Mouse (Mus musculus): ENCODE data around the gene Pfn1. TPM values are rescaled to one million over a fixed set of nuclear protein-coding genes. Genes with fewer than 3 reads are reported as not detected.

Pfn1 gene
- total RNA-seq, 2 experiments from 2014 or later, result 200 to 529 TPM

- ATAC-seq (replicated peaks; ENCODE audit: low FRiP score, poor library complexity, severe bottlenecking), result no peak
These were observed 24.1 kb upstream of the Pfn1 start for GRCm38 (mm10) chr11:70678576-70678975.

- no peak for ATAC-seq (replicated peaks; ENCODE audit: low FRiP score, poor library complexity, severe bottlenecking)
These were observed 23.6 kb upstream of the Pfn1 start for GRCm38 (mm10) chr11:70678092-70678491.

- no peak for ATAC-seq (replicated peaks; ENCODE audit: low FRiP score, poor library complexity, severe bottlenecking)
These were observed 20.1 kb upstream of the Pfn1 start for GRCm38 (mm10) chr11:70674501-70674900.

- no peak for ATAC-seq (replicated peaks; ENCODE audit: low FRiP score, poor library complexity, severe bottlenecking)
These were observed 19.6 kb upstream of the Pfn1 start for GRCm38 (mm10) chr11:70674014-70674413.

- ATAC-seq (replicated peaks; ENCODE audit: low FRiP score, poor library complexity, severe bottlenecking), result no peak
These were observed 17.0 kb upstream of the Pfn1 start for GRCm38 (mm10) chr11:70671333-70672047.

- ATAC-seq (replicated peaks; ENCODE audit: low FRiP score, poor library complexity, severe bottlenecking), result no peak
These were observed 16.0 kb upstream of the Pfn1 start for GRCm38 (mm10) chr11:70670483-70670882.

- ATAC-seq (replicated peaks; ENCODE audit: low FRiP score, poor library complexity, severe bottlenecking), result peak; percentile 7
These were observed 15.3 kb upstream of the Pfn1 start for GRCm38 (mm10) chr11:70669582-70670345.

- peak; percentile 86 for ATAC-seq (replicated peaks; ENCODE audit: low FRiP score, poor library complexity, severe bottlenecking)
These were observed 14.5 kb upstream of the Pfn1 start, which contains the start of gene Spag7 for GRCm38 (mm10) chr11:70668771-70669505. Gene Spag7 (minus strand): TSS chr11:70669416.

GRCm38 (mm10) chr11:70668335-70668770 lies 13.9 kb upstream of the Pfn1 start:
- ATAC-seq (replicated peaks; ENCODE audit: low FRiP score, poor library complexity, severe bottlenecking), result peak; percentile 52

- ATAC-seq (replicated peaks; ENCODE audit: low FRiP score, poor library complexity, severe bottlenecking), result no peak
These were observed 13.1 kb upstream of the Pfn1 start for GRCm38 (mm10) chr11:70667271-70668150.

- no peak for ATAC-seq (replicated peaks; ENCODE audit: low FRiP score, poor library complexity, severe bottlenecking)
These were observed 12.2 kb upstream of the Pfn1 start for GRCm38 (mm10) chr11:70666687-70667086.

GRCm38 (mm10) chr11:70664741-70665140 lies 10.3 kb upstream of the Pfn1 start:
- no peak for ATAC-seq (replicated peaks; ENCODE audit: low FRiP score, poor library complexity, severe bottlenecking)

GRCm38 (mm10) chr11:70663957-70664356 lies 9.5 kb upstream of the Pfn1 start:
- ATAC-seq (replicated peaks; ENCODE audit: low FRiP score, poor library complexity, severe bottlenecking), result no peak

GRCm38 (mm10) chr11:70663101-70663500 lies 8.7 kb upstream of the Pfn1 start:
- ATAC-seq (replicated peaks; ENCODE audit: low FRiP score, poor library complexity, severe bottlenecking), result no peak

GRCm38 (mm10) chr11:70660571-70660970 lies 6.1 kb upstream of the Pfn1 start:
- ATAC-seq (replicated peaks; ENCODE audit: low FRiP score, poor library complexity, severe bottlenecking), result no peak

GRCm38 (mm10) chr11:70658942-70659341 lies 4.5 kb upstream of the Pfn1 start:
- no peak for ATAC-seq (replicated peaks; ENCODE audit: low FRiP score, poor library complexity, severe bottlenecking)

GRCm38 (mm10) chr11:70658521-70658920 lies 4.1 kb upstream of the Pfn1 start:
- no peak for ATAC-seq (replicated peaks; ENCODE audit: low FRiP score, poor library complexity, severe bottlenecking)

- ATAC-seq (replicated peaks; ENCODE audit: low FRiP score, poor library complexity, severe bottlenecking), result no peak
These were observed 3.5 kb upstream of the Pfn1 start for GRCm38 (mm10) chr11:70657991-70658390.

- ATAC-seq (replicated peaks; ENCODE audit: low FRiP score, poor library complexity, severe bottlenecking), result no peak
These were observed 3.1 kb upstream of the Pfn1 start for GRCm38 (mm10) chr11:70657573-70657972.

- no peak for ATAC-seq (replicated peaks; ENCODE audit: low FRiP score, poor library complexity, severe bottlenecking)
These were observed 2.5 kb upstream of the Pfn1 start, which contains the start of gene Eno3 for GRCm38 (mm10) chr11:70656964-70657363. Gene Eno3 (plus strand): TSS chr11:70657202.
